Mouse (Mus musculus) spleen, adult 2 months (tissue): Measurements from ENCODE around the gene Nr5a2.

Experiments
- CTCF ChIP-seq: fragments of 200-500 bp; IDR thresholded peaks from 2 replicates; pipeline ENCODE4 v1.5.1; 2011; ENCODE audit warnings: mild to moderate bottlenecking, inconsistent platforms; ENCODE audit not compliant: insufficient read depth, insufficient read length, insufficient replicate concordance; ENCODE audit errors: extremely low read depth
- POLR2A ChIP-seq: fragments of 200-500 bp; IDR thresholded peaks from 2 replicates; pipeline ENCODE4 v1.6.1; 2011; ENCODE audit warnings: low read depth, low read length, inconsistent platforms

DNA sequence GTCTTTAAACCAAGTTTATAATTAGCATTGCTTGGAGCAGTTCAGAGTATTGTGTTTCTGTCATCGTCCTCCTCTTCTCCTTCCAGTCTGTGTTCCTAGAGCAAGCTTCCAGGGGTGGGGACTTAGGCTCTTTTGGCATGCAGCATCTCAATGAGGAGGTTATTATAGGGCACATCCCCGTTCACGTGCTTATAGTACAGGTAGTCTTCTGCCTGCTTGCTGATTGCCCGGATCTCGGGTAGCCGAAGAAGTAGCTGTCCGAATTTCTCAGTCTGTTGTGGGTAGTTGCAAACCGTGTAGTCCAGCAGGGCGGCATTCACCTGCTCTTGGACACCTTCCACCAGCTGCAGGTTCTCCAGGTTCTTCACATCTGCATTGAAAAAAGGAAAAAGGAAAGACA is 114.9 kb downstream of the Nr5a2 start:
- TF ChIP-seq POLR2A: no peak
- no peak for TF ChIP-seq CTCF
